Mouse (Mus musculus) forebrain, embryonic 11.5 days (tissue): ENCODE results near the gene Fbxo36. TPM values are rescaled to one million over a fixed set of nuclear protein-coding genes. Genes with fewer than 3 reads are reported as not detected.

Source experiments
- ATAC-seq: fragments of 200-750 bp; cut with Nextera tagmentation; replicated peaks from 2 replicates; pipeline ENCODE4 v1.8.0; 2017; ENCODE audit warnings: moderate TSS enrichment; ENCODE audit not compliant: low FRiP score
- DNase-seq: peaks from one replicate; pipeline ENCODE4 v3.0.0-alpha.2; 2017; ENCODE audit warnings: low spot score
- H3K27ac ChIP-seq: fragments of 300-500 bp; sonication (generic); 2 replicates; pipeline ENCODE4 v1.5.1; 2014; ENCODE audit warnings: low read depth, low read length
- H3K27me3 ChIP-seq: fragments of 300-500 bp; sonication (generic); 2 replicates; pipeline ENCODE4 v1.6.1; 2014; ENCODE audit warnings: mild to moderate bottlenecking, low read length, mixed read lengths; ENCODE audit not compliant: control insufficient read depth, insufficient read depth
- H3K36me3 ChIP-seq: fragments of 300-500 bp; sonication (generic); 2 replicates; pipeline ENCODE4 v1.6.1; 2014; ENCODE audit warnings: mild to moderate bottlenecking, low read length, moderate library complexity, mixed read lengths; ENCODE audit not compliant: control insufficient read depth, insufficient read depth
- H3K4me1 ChIP-seq: fragments of 300-500 bp; sonication (generic); replicated peaks from 2 replicates; pipeline ENCODE4 v1.6.1; 2014; ENCODE audit warnings: low read length, mixed read lengths; ENCODE audit not compliant: control insufficient read depth, insufficient read depth
- H3K4me2 ChIP-seq: fragments of 300-500 bp; sonication (generic); 2 replicates; pipeline ENCODE4 v1.6.1; 2014; ENCODE audit warnings: low read depth, mild to moderate bottlenecking, low read length, moderate library complexity, mixed read lengths; ENCODE audit not compliant: severe bottlenecking
- H3K4me3 ChIP-seq: fragments of 300-500 bp; sonication (generic); 2 replicates; pipeline ENCODE4 v1.5.1; 2014; ENCODE audit warnings: low read depth, low read length
- H3K9ac ChIP-seq: fragments of 300-500 bp; sonication (generic); 2 replicates; pipeline ENCODE4 v1.6.1; 2014; ENCODE audit warnings: low read length
- H3K9me3 ChIP-seq: fragments of 300-500 bp; sonication (generic); 2 replicates; pipeline ENCODE4 v1.6.1; 2016; ENCODE audit warnings: low read length, mixed read lengths; ENCODE audit not compliant: control insufficient read depth
- WGBS: fragments of 180-500 bp; shearing (Covaris S2); extraction: QIAGEN DNeasy Blood & Tissue Kit; methylation state at CpG from one replicate; pipeline ENCODE4 v1.1.7; 2014; 5-methylcytosine and 5-hydroxymethylcytosine counted together
- polyA plus RNA-seq: library from polyadenylated mRNA; unstranded; fragments of >200 nt; fragmentation: Nextera tagmentation; extraction: Ambion mirVana; gene quantifications from 2 replicates; pipeline ENCODE4 v1.2.1, GENCODE M21; 2014

The Fbxo36 gene
- polyA plus RNA-seq, 1 experiment from 2014 or later: 10.3 TPM

- no peak overlapping the region for H3K9ac ChIP-seq
- no peak overlapping the region for H3K4me3 ChIP-seq
- H3K36me3 ChIP-seq: no peaks in the 10 kb centered on the region
- no peaks in the 10 kb centered on the region for H3K4me1 ChIP-seq
- H3K4me2 ChIP-seq: no peak overlapping the region
- H3K27me3 ChIP-seq: no peaks in the 10 kb centered on the region
- no peak overlapping the region for H3K27ac ChIP-seq
- no peaks in the 10 kb centered on the region for H3K9me3 ChIP-seq
- 53% methylated on average over 1 of the region's 1 CpGs for WGBS
- DNase-seq (no peak), ATAC-seq (no peak)
Observed at GRCm38 (mm10) chr1:84861255-84861630, 21.6 kb downstream of the Fbxo36 start.

GRCm38 (mm10) chr1:84864645-84865044 lies 25.0 kb downstream of the Fbxo36 start:
- 70% methylated on average over 2 of the region's 2 CpGs for WGBS
- no peaks in the 10 kb centered on the region for H3K27me3 ChIP-seq
- no peak overlapping the region for H3K4me2 ChIP-seq
- DNase-seq: no peak
- no peak overlapping the region for H3K4me3 ChIP-seq
- ATAC-seq: no peak
- H3K27ac ChIP-seq: no peak overlapping the region
- no peaks in the 10 kb centered on the region for H3K9me3 ChIP-seq
- H3K4me1 ChIP-seq: no peaks in the 10 kb centered on the region
- H3K36me3 ChIP-seq: no peaks in the 10 kb centered on the region
- no peak overlapping the region for H3K9ac ChIP-seq

- no peak overlapping the region for H3K4me2 ChIP-seq
- no peak overlapping the region for H3K9ac ChIP-seq
- ATAC-seq (no peak), DNase-seq (no peak)
- H3K27ac ChIP-seq: no peak overlapping the region
- 93% methylated on average over 6 of the region's 6 CpGs for WGBS
- no peaks in the 10 kb centered on the region for H3K4me1 ChIP-seq
- no peaks in the 10 kb centered on the region for H3K36me3 ChIP-seq
- no peaks in the 10 kb centered on the region for H3K9me3 ChIP-seq
- no peaks in the 10 kb centered on the region for H3K27me3 ChIP-seq
- H3K4me3 ChIP-seq: no peak overlapping the region
Observed at GRCm38 (mm10) chr1:84866231-84866630, 26.6 kb downstream of the Fbxo36 start.

GRCm38 (mm10) chr1:84866706-84867230 lies 27.1 kb downstream of the Fbxo36 start:
- DNase-seq (no peak), ATAC-seq (no peak)
- Histone ChIP-seq H3K4me1 (no peaks in the 10 kb centered on the region), H3K27me3 (no peaks in the 10 kb centered on the region), H3K4me2 (no peak overlapping the region), H3K36me3 (no peaks in the 10 kb centered on the region), H3K9me3 (no peaks in the 10 kb centered on the region), H3K27ac (no peak overlapping the region), H3K9ac (no peak overlapping the region), H3K4me3 (no peak overlapping the region)
- WGBS: 89% methylated on average over 3 of the region's 3 CpGs

GRCm38 (mm10) chr1:84868311-84868710 lies 28.7 kb downstream of the Fbxo36 start:
- Histone ChIP-seq H3K4me2 (no peak overlapping the region), H3K4me3 (no peak overlapping the region), H3K9me3 (no peaks in the 10 kb centered on the region), H3K27me3 (no peaks in the 10 kb centered on the region), H3K4me1 (no peaks in the 10 kb centered on the region), H3K9ac (no peak overlapping the region), H3K36me3 (no peaks in the 10 kb centered on the region), H3K27ac (no peak overlapping the region)
- no peak for ATAC-seq
- DNase-seq: no peak

GRCm38 (mm10) chr1:84868841-84869240 lies 29.2 kb downstream of the Fbxo36 start:
- Histone ChIP-seq H3K9me3 (no peaks in the 10 kb centered on the region), H3K4me3 (no peak overlapping the region), H3K36me3 (no peaks in the 10 kb centered on the region), H3K27me3 (no peaks in the 10 kb centered on the region), H3K4me2 (no peak overlapping the region), H3K27ac (no peak overlapping the region), H3K4me1 (no peaks in the 10 kb centered on the region), H3K9ac (no peak overlapping the region)
- no peak for DNase-seq
- WGBS: 81% methylated on average over 4 of the region's 4 CpGs
- no peak for ATAC-seq

- H3K4me2 ChIP-seq: no peak overlapping the region
- no peak overlapping the region for H3K9ac ChIP-seq
- no peaks in the 10 kb centered on the region for H3K4me1 ChIP-seq
- no peaks in the 10 kb centered on the region for H3K36me3 ChIP-seq
- 48% methylated on average over 7 of the region's 7 CpGs for WGBS
- no peaks in the 10 kb centered on the region for H3K27me3 ChIP-seq
- no peak overlapping the region for H3K4me3 ChIP-seq
- no peak overlapping the region for H3K27ac ChIP-seq
- DNase-seq: no peak
- H3K9me3 ChIP-seq: no peaks in the 10 kb centered on the region
- ATAC-seq: no peak
Observed at GRCm38 (mm10) chr1:84869498-84869897, 29.9 kb downstream of the Fbxo36 start.

GRCm38 (mm10) chr1:84871131-84871530 lies 31.5 kb downstream of the Fbxo36 start:
- ATAC-seq (no peak), DNase-seq (no peak)
- no peaks in the 10 kb centered on the region for H3K27me3 ChIP-seq
- WGBS: 57% methylated on average over 6 of the region's 6 CpGs
- no peak overlapping the region for H3K27ac ChIP-seq
- no peak overlapping the region for H3K4me3 ChIP-seq
- H3K4me1 ChIP-seq: no peaks in the 10 kb centered on the region
- H3K36me3 ChIP-seq: no peaks in the 10 kb centered on the region
- H3K9ac ChIP-seq: no peak overlapping the region
- no peak overlapping the region for H3K4me2 ChIP-seq
- H3K9me3 ChIP-seq: no peaks in the 10 kb centered on the region

GRCm38 (mm10) chr1:84872105-84872504 lies 32.5 kb downstream of the Fbxo36 start:
- Histone ChIP-seq H3K4me3 (no peak overlapping the region), H3K4me2 (no peak overlapping the region), H3K9me3 (no peaks in the 10 kb centered on the region), H3K9ac (no peak overlapping the region), H3K36me3 (no peaks in the 10 kb centered on the region), H3K27me3 (no peaks in the 10 kb centered on the region), H3K27ac (no peak overlapping the region), H3K4me1 (no peaks in the 10 kb centered on the region)
- WGBS: 15% methylated on average over 3 of the region's 3 CpGs
- ATAC-seq: no peak
- no peak for DNase-seq
